Mouse (Mus musculus) midbrain, postnatal 0 days (tissue): ENCODE data around the gene Olfr1052. TPM values are rescaled to one million over a fixed set of nuclear protein-coding genes. Genes with fewer than 3 reads are reported as not detected.
"Not testable (repeated sequence)": the region's sequence is repeated elsewhere in the genome, so short reads cannot be mapped to it uniquely, and the experiment has no call there.

Source experiments
- ATAC-seq: fragments of 200-750 bp; cut with Nextera tagmentation; 2 replicates; pipeline ENCODE4 v1.8.0; 2017; ENCODE audit warnings: moderate number of reproducible peaks, mild to moderate bottlenecking, moderate TSS enrichment, moderate library complexity; ENCODE audit not compliant: low FRiP score
- DNase-seq: peaks from one replicate; pipeline ENCODE4 v3.0.0-alpha.2; 2015; ENCODE audit warnings: low spot score
- H3K27ac ChIP-seq: fragments of 300-500 bp; sonication (generic); 2 replicates; pipeline ENCODE4 v1.5.1; 2014; ENCODE audit warnings: low read depth, mild to moderate bottlenecking, low read length, mixed read lengths
- H3K27me3 ChIP-seq: fragments of 300-500 bp; sonication (generic); 2 replicates; pipeline ENCODE4 v1.6.1; 2014; ENCODE audit warnings: low read length, control low read depth, mixed read lengths; ENCODE audit not compliant: insufficient read depth
- H3K36me3 ChIP-seq: fragments of 300-500 bp; sonication (generic); 2 replicates; pipeline ENCODE4 v1.6.1; 2014; ENCODE audit warnings: low read length, control low read depth, mixed read lengths; ENCODE audit not compliant: insufficient read depth
- H3K4me1 ChIP-seq: fragments of 300-500 bp; sonication (generic); 2 replicates; pipeline ENCODE4 v1.6.1; 2014; ENCODE audit warnings: mild to moderate bottlenecking, control low read depth, antibody characterized with exemption, low read length, mixed read lengths; ENCODE audit not compliant: insufficient read depth
- H3K4me2 ChIP-seq: fragments of 300-500 bp; sonication (generic); 2 replicates; pipeline ENCODE4 v1.6.1; 2014; ENCODE audit warnings: low read depth, mild to moderate bottlenecking, low read length, mixed read lengths; ENCODE audit not compliant: poor library complexity, severe bottlenecking
- H3K4me3 ChIP-seq: fragments of 300-500 bp; sonication (generic); 2 replicates; pipeline ENCODE4 v1.5.1; 2014; ENCODE audit warnings: low read depth, mild to moderate bottlenecking, low read length, moderate library complexity
- H3K9ac ChIP-seq: fragments of 300-500 bp; sonication (generic); replicated peaks from 2 replicates; pipeline ENCODE4 v1.6.1; 2014; ENCODE audit warnings: mild to moderate bottlenecking, low read length, moderate library complexity, mixed read lengths; ENCODE audit not compliant: poor library complexity, severe bottlenecking
- H3K9me3 ChIP-seq: fragments of 300-500 bp; sonication (generic); 2 replicates; pipeline ENCODE4 v1.6.1; 2016; ENCODE audit warnings: low read length, control low read depth
- CTCF ChIP-seq: IDR thresholded peaks from 2 replicates; pipeline ENCODE4 v1.5.1; 2016; ENCODE audit warnings: antibody characterized with exemption, mild to moderate bottlenecking
- WGBS: fragments of 180-500 bp; shearing (Covaris S2); extraction: QIAGEN DNeasy Blood & Tissue Kit; methylation state at CpG from one replicate; pipeline ENCODE4 v1.1.7; 2014; 5-methylcytosine and 5-hydroxymethylcytosine counted together
- polyA plus RNA-seq: library from polyadenylated mRNA; unstranded; fragments of >200 nt; fragmentation: Nextera tagmentation; extraction: Ambion mirVana; gene quantifications from 2 replicates; pipeline ENCODE4 v1.2.1, GENCODE M21; 2015
- total RNA-seq: library from RNA; depleted of rRNA; stranded (reverse); fragments of >200 nt; gene quantifications from 2 replicates; pipeline ENCODE4 v1.2.3, GENCODE M21; 2014; rRNA removed

Gene Olfr1052
- not detected in 2 replicates for total RNA-seq
- not detected in 2 replicates for polyA plus RNA-seq

GRCm38 (mm10) chr2:86292155-86292554 lies at the start of gene Olfr1052:
Gene Olfr1052, plus strand, starts transcription at chr2:86292455.
- ATAC-seq: no peak
- Histone ChIP-seq H3K9ac (no peak within 1 kb of the TSS), H3K27me3 (no peaks in the 10 kb centered on the region), H3K36me3 (no peaks in the 10 kb centered on the region), H3K4me2 (no peak within 1 kb of the TSS), H3K27ac (no peak within 1 kb of the TSS), H3K4me3 (no peak within 1 kb of the TSS), H3K9me3 (no peaks in the 10 kb centered on the region), H3K4me1 (no peaks in the 10 kb centered on the region)
- TF ChIP-seq CTCF: no peak
- DNase-seq: no peak

- not testable (repeated sequence) for H3K36me3 ChIP-seq, H3K27ac ChIP-seq, DNase-seq, H3K27me3 ChIP-seq, H3K4me3 ChIP-seq, ATAC-seq, H3K4me2 ChIP-seq, H3K9me3 ChIP-seq, H3K9ac ChIP-seq, H3K4me1 ChIP-seq
Observed at GRCm38 (mm10) chr2:86258228-86258627, 34.0 kb upstream of the Olfr1052 start, which contains the start of gene Olfr1049. Gene Olfr1049, minus strand, starts transcription at chr2:86258328.

GRCm38 (mm10) chr2:86278988-86279387 lies 13.3 kb upstream of the Olfr1052 start, which contains the start of gene Olfr1051:
Gene Olfr1051, minus strand, starts transcription at chr2:86279088.
- not testable (repeated sequence) for H3K9me3 ChIP-seq, ATAC-seq, DNase-seq, H3K27me3 ChIP-seq, H3K36me3 ChIP-seq, H3K4me2 ChIP-seq, H3K27ac ChIP-seq, H3K4me1 ChIP-seq, H3K4me3 ChIP-seq, H3K9ac ChIP-seq

- no peaks in the 10 kb centered on the region for H3K9me3 ChIP-seq
- no peaks in the 10 kb centered on the region for H3K36me3 ChIP-seq
- no peak within 1 kb of the TSS for H3K27ac ChIP-seq
- H3K4me2 ChIP-seq: no peak within 1 kb of the TSS
- H3K4me1 ChIP-seq: no peaks in the 10 kb centered on the region
- ATAC-seq (no peak), DNase-seq (no peak)
- no peaks in the 10 kb centered on the region for H3K27me3 ChIP-seq
- no peak for TF ChIP-seq CTCF
- 67% methylated on average over 3 of the region's 3 CpGs for WGBS
- H3K4me3 ChIP-seq: no peak within 1 kb of the TSS
- no peak within 1 kb of the TSS for H3K9ac ChIP-seq
Observed at GRCm38 (mm10) chr2:86315184-86315583, 22.9 kb downstream of the Olfr1052 start, which contains the start of gene Olfr1053. Gene Olfr1053, minus strand, starts transcription at chr2:86315284.

- no peaks in the 10 kb centered on the region for H3K4me1 ChIP-seq
- 87% methylated on average over 3 of the region's 3 CpGs for WGBS
- no peak within 1 kb of the TSS for H3K27ac ChIP-seq
- ATAC-seq (no peak), DNase-seq (no peak)
- H3K27me3 ChIP-seq: no peaks in the 10 kb centered on the region
- no peaks in the 10 kb centered on the region for H3K36me3 ChIP-seq
- no peak within 1 kb of the TSS for H3K4me3 ChIP-seq
- H3K9me3 ChIP-seq: no peaks in the 10 kb centered on the region
- no peak for TF ChIP-seq CTCF
- no peak within 1 kb of the TSS for H3K9ac ChIP-seq
- H3K4me2 ChIP-seq: no peak within 1 kb of the TSS
Observed at GRCm38 (mm10) chr2:86335333-86335732, 43.1 kb downstream of the Olfr1052 start, which contains the start of gene Olfr1054. Gene Olfr1054, minus strand, starts transcription at chr2:86335433.

Other genes with a start within 250 kb of the Olfr1052 start
- 0.19 TPM in 1 of 2 replicates, not detected in the other for gene Olfr1034, start 246.6 kb upstream of the Olfr1052 start, total RNA-seq
- not detected in 2 replicates for gene Olfr1034, start 246.6 kb upstream of the Olfr1052 start, polyA plus RNA-seq
- gene Olfr1036, start 218.5 kb upstream of the Olfr1052 start, total RNA-seq: not detected in 2 replicates
- gene Olfr1036, start 218.5 kb upstream of the Olfr1052 start, polyA plus RNA-seq: not detected in 2 replicates
- not detected in 2 replicates for gene Olfr1037, start 205.1 kb upstream of the Olfr1052 start, total RNA-seq
- gene Olfr1037, start 205.1 kb upstream of the Olfr1052 start, polyA plus RNA-seq: not detected in 2 replicates
- not detected in 2 replicates for gene Olfr1039, start 156.5 kb upstream of the Olfr1052 start, total RNA-seq
- not detected in 2 replicates for gene Olfr1039, start 156.5 kb upstream of the Olfr1052 start, polyA plus RNA-seq
- gene Olfr1040, start 145.7 kb upstream of the Olfr1052 start, total RNA-seq: not detected in 2 replicates
- not detected in 2 replicates for gene Olfr1040, start 145.7 kb upstream of the Olfr1052 start, polyA plus RNA-seq
- not detected in 2 replicates for gene Olfr1042, start 130.6 kb upstream of the Olfr1052 start, total RNA-seq
- not detected in 2 replicates for gene Olfr1042, start 130.6 kb upstream of the Olfr1052 start, polyA plus RNA-seq
- not detected in 2 replicates for gene Olfr1043, start 124.9 kb upstream of the Olfr1052 start, total RNA-seq
- gene Olfr1043, start 124.9 kb upstream of the Olfr1052 start, polyA plus RNA-seq: not detected in 2 replicates
- gene Olfr1044, start 114.6 kb upstream of the Olfr1052 start, total RNA-seq: not detected in 2 replicates
- gene Olfr1044, start 114.6 kb upstream of the Olfr1052 start, polyA plus RNA-seq: not detected in 2 replicates
- gene Olfr52, start 106.8 kb upstream of the Olfr1052 start, total RNA-seq: not detected in 2 replicates
- gene Olfr52, start 106.8 kb upstream of the Olfr1052 start, polyA plus RNA-seq: not detected in 2 replicates
- not detected in 2 replicates for gene Olfr1045, start 89.4 kb upstream of the Olfr1052 start, total RNA-seq
- gene Olfr1045, start 89.4 kb upstream of the Olfr1052 start, polyA plus RNA-seq: not detected in 2 replicates
- gene Olfr1046, start 73.1 kb upstream of the Olfr1052 start, total RNA-seq: not detected in 2 replicates
- gene Olfr1046, start 73.1 kb upstream of the Olfr1052 start, polyA plus RNA-seq: not detected in 2 replicates
- not detected in 2 replicates for gene Olfr1047, start 61.1 kb upstream of the Olfr1052 start, total RNA-seq
- not detected in 2 replicates for gene Olfr1047, start 61.1 kb upstream of the Olfr1052 start, polyA plus RNA-seq
- gene Olfr1048, start 52.2 kb upstream of the Olfr1052 start, total RNA-seq: not detected in 2 replicates
- not detected in 2 replicates for gene Olfr1048, start 52.2 kb upstream of the Olfr1052 start, polyA plus RNA-seq
- gene Olfr1049, start 34.1 kb upstream of the Olfr1052 start, total RNA-seq: not detected in 2 replicates
- not detected in 2 replicates for gene Olfr1049, start 34.1 kb upstream of the Olfr1052 start, polyA plus RNA-seq
- gene Olfr1051, start 13.4 kb upstream of the Olfr1052 start, total RNA-seq: not detected in 2 replicates
- not detected in 2 replicates for gene Olfr1051, start 13.4 kb upstream of the Olfr1052 start, polyA plus RNA-seq
- not detected in 2 replicates for gene Olfr1053, start 22.8 kb downstream of the Olfr1052 start, total RNA-seq
- not detected in 2 replicates for gene Olfr1053, start 22.8 kb downstream of the Olfr1052 start, polyA plus RNA-seq
- gene Olfr1054, start 43.0 kb downstream of the Olfr1052 start, total RNA-seq: not detected in 2 replicates
- not detected in 2 replicates for gene Olfr1054, start 43.0 kb downstream of the Olfr1052 start, polyA plus RNA-seq
- gene Olfr1055, start 57.8 kb downstream of the Olfr1052 start, total RNA-seq: not detected in 2 replicates
- gene Olfr1055, start 57.8 kb downstream of the Olfr1052 start, polyA plus RNA-seq: not detected in 2 replicates
- gene Olfr1056, start 70.0 kb downstream of the Olfr1052 start, total RNA-seq: not detected in 2 replicates
- gene Olfr1056, start 70.0 kb downstream of the Olfr1052 start, polyA plus RNA-seq: not detected in 2 replicates
- not detected in 2 replicates for gene Olfr1057, start 85.9 kb downstream of the Olfr1052 start, total RNA-seq
- not detected in 2 replicates for gene Olfr1057, start 85.9 kb downstream of the Olfr1052 start, polyA plus RNA-seq
- not detected in 2 replicates for gene Olfr1058, start 96.1 kb downstream of the Olfr1052 start, total RNA-seq
- gene Olfr1058, start 96.1 kb downstream of the Olfr1052 start, polyA plus RNA-seq: not detected in 2 replicates
- gene Olfr1061, start 121.6 kb downstream of the Olfr1052 start, total RNA-seq: not detected in 2 replicates
- gene Olfr1061, start 121.6 kb downstream of the Olfr1052 start, polyA plus RNA-seq: not detected in 2 replicates
- gene Olfr1062, start 134.3 kb downstream of the Olfr1052 start, total RNA-seq: not detected in 2 replicates
- not detected in 2 replicates for gene Olfr1062, start 134.3 kb downstream of the Olfr1052 start, polyA plus RNA-seq
- not detected in 2 replicates for gene Olfr1065, start 158.1 kb downstream of the Olfr1052 start, total RNA-seq
- gene Olfr1065, start 158.1 kb downstream of the Olfr1052 start, polyA plus RNA-seq: not detected in 2 replicates
- gene Olfr1066, start 163.8 kb downstream of the Olfr1052 start, total RNA-seq: not detected in 2 replicates
- not detected in 2 replicates for gene Olfr1066, start 163.8 kb downstream of the Olfr1052 start, polyA plus RNA-seq
- not detected in 2 replicates for gene Olfr228, start 194.9 kb downstream of the Olfr1052 start, total RNA-seq
- not detected in 2 replicates for gene Olfr228, start 194.9 kb downstream of the Olfr1052 start, polyA plus RNA-seq
- gene Olfr1076, start 216.0 kb downstream of the Olfr1052 start, total RNA-seq: not detected in 2 replicates
- not detected in 2 replicates for gene Olfr1076, start 216.0 kb downstream of the Olfr1052 start, polyA plus RNA-seq